Mouse (Mus musculus) heart, postnatal 10 days (tissue): ENCODE measurements around the gene Tmem259. TPM values are rescaled to one million over a fixed set of nuclear protein-coding genes. Genes with fewer than 3 reads are reported as not detected.

Experiments
- DNase-seq, 2 experiments: peaks; one replicate each; pipeline ENCODE4 v3.0.0; 2021
- intact Hi-C: fragments of 180-260 bp; cut with DNase I; formaldehyde crosslinking; loops from one replicate; pipeline ENCODE4 v1.15.1; 2025
- total RNA-seq, 2 experiments: library from RNA; stranded (reverse); gene quantifications; 2 replicates each; pipeline ENCODE4 v1.2.3; 2021

Gene Tmem259
- total RNA-seq, 2 experiments from 2014 or later: 126 to 132 TPM

DNA sequence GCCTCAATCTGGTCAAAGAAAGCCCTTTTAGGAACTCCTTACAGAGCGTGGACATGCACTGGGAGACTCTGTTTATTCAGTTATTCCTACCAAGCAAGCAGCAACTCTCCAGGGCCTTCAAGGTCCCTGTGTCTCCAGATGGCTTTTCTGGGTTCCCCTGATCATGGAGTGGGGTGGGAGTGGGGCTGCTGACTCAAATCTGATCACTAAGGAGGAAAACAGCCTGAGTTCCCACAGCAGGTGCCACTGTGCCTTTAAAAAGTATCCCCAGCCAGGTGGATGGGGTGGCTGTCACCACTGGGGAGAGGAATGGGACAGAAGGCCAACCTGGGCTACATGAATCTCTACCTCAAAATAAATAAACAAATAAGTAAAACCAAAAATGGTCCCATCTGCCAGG is 41.1 kb downstream of the Tmem259 start:
- intact Hi-C loops: no loop called here
- no peak for DNase-seq

DNA sequence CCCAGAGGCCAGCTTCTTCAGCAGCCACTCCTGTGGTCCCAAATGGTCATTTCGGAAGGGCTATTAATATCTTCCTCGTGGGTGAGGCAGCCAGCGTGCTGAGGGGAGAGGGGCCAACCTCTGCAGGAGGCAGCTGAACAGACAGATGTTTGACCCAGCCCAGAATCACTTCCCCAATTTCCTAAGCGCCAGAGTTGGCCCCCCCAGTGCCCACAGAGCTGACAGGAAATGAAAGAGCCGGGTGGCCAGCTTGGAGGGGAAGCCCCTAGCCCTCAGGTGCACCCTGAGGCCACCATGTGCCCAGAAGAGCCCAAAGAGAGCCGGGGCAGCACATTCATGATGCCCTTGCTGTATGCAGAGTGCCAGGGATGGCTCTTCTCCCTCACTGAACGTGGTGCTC is 43.4 kb downstream of the Tmem259 start:
- DNase-seq: peak; percentile 41 to 47

DNA sequence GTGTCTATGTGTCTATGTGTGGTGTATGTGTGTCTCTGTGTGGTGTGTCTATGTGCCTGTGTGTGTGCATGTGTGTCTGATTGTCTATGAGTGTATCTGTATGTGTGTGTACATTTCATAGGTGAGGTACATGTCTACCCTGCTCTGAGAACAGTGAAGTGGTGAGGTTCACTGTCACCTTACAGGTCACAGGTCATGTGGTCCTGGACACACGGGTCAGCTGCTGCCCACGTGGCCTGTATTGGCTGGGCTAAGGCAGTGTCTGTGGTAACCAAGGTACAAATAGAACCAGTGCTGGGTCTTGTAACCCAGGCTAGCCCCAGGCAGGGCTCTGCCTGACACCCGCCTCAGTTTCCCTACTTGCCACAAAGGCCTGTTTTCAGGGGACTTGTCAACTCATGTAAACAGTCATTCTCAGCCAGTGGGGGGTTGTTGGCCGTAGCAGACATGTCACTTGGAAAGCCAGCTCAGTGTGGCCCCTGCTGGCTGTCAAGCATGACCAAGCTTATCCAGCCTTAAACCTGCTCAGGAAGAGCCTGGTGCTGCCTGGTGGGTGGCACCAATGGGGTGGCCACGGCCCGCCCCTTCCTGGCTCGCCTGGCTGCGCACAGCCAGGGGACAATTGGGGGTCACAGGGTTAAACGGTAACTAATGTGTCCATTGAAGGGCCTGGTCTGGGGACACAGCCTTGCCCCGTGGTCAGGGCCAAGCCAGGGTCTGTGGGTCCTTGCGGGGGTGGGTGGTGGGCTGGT is 46.2 kb downstream of the Tmem259 start:
- no peak for DNase-seq
- intact Hi-C loops: no loop called here

More for the DNA sequence above, 43.4 kb downstream of the Tmem259 start:
- intact Hi-C loops: no loop called here

DNA sequence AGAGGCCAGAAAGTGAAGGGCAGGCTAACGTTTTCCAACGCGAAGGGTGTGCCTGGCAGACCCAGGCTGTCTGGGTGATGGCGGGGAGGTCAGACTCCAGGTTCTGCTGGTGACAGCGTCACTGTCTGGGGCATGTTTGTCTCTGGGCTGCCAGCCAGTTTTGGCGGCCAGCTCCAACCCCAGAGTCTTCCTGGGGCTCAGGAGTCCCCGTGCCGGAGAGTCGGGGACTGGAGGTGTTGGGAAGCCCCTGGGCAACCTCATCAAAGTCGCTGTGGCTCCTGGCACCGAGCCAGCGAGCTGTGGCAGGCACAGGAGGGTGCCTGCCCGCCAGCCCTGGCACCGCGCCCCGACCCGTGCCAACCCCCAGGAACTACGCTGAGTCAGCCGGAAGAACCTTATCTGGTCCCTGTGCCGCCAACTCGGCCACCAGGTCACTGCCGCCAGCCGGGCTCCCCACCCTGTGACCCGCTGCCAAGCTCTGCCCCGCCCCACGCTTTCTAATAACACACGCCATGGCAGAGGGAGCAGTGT is 47.2 kb downstream of the Tmem259 start:
- intact Hi-C loops: no loop called here
- peak; percentile 90 for DNase-seq

- no peak for DNase-seq
- intact Hi-C loops: no loop called here
Observed at GRCm38 (mm10) chr10:79936284-79936910, 47.7 kb downstream of the Tmem259 start.

GRCm38 (mm10) chr10:79934794-79935569 is 49.1 kb downstream of the Tmem259 start:
- no peak for DNase-seq
- intact Hi-C loops: no loop called here

- peak; percentile 92 to 93 for DNase-seq
- intact Hi-C loops: no loop called here
Observed at GRCm38 (mm10) chr10:79934272-79934721, 49.8 kb downstream of the Tmem259 start.

GRCm38 (mm10) chr10:79933861-79934260 is 50.3 kb downstream of the Tmem259 start:
- DNase-seq: no peak
- intact Hi-C loops: no loop called here

GRCm38 (mm10) chr10:79933145-79933679 is 50.9 kb downstream of the Tmem259 start:
- DNase-seq: no peak
- intact Hi-C loops: no loop called here

- DNase-seq: peak; percentile 81 to 86
- intact Hi-C loops: no loop called here
Observed at GRCm38 (mm10) chr10:79932736-79933135, 51.4 kb downstream of the Tmem259 start.

DNA sequence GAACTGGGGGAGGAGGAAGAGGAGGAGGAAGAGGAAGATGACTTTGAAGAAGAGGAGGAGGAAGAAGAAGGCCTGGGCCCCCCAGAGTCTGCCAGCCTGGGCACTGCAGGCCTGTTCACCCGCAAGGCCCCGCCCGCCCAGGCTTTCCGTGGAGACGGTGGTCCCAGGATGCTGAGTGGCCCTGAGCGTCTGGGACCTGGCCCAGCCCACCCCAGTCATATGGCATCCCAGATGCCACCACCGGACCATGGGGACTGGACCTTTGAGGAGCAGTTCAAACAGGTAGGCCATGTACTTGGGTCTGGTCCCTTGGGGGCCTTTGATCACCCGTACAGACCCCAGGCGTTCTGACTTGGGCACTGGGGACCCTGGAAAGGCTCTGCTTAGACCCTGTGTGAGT is 52.3 kb downstream of the Tmem259 start:
- intact Hi-C loops: no loop called here
- DNase-seq: no peak

GRCm38 (mm10) chr10:79930826-79931186 is 53.3 kb downstream of the Tmem259 start:
- intact Hi-C loops: no loop called here
- no peak for DNase-seq

GRCm38 (mm10) chr10:79929967-79930825 is 53.9 kb downstream of the Tmem259 start:
- DNase-seq: no peak
- intact Hi-C loops: no loop called here

GRCm38 (mm10) chr10:79928907-79929701 is 55.0 kb downstream of the Tmem259 start:
- intact Hi-C loops: no loop called here

DNA sequence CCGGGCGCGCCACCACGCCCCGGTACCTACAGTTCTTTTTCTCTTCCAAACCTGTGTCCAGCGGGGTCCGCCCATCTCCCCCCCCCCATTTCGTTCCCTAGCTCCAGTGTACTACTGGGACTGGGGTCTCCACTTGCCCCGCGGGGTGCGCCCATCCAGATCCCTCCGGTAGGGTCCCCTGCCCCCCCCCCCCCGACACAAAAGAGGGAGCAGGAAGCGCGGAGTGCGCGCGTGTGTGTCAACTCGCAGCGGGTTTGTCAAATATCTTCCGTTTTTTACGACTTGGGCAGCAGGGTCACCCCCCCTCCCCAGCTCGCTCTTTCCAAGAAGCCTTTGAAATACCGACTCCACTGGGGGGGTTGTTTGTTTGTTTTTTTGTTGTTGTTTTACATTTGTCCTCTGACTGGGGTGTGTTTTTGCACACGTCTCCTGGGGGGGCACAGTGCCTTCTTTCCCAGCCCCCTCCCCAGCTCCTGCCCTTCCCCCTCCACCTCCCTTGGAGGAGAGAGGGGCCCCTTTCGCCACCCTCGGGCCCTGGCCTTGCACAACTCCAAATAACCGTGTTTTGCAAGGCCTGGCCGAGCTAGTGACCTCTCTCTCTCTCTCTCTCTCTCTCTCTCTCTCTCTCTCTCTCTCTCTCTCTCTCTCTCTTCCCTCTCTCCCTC is 56.0 kb downstream of the Tmem259 start:
- intact Hi-C loops: no loop called here
- peak in 1 of 2 experiments; percentile 24 for DNase-seq

More at GRCm38 (mm10) chr10:79928907-79929701, 55.0 kb downstream of the Tmem259 start:
- DNase-seq: no peak

DNA sequence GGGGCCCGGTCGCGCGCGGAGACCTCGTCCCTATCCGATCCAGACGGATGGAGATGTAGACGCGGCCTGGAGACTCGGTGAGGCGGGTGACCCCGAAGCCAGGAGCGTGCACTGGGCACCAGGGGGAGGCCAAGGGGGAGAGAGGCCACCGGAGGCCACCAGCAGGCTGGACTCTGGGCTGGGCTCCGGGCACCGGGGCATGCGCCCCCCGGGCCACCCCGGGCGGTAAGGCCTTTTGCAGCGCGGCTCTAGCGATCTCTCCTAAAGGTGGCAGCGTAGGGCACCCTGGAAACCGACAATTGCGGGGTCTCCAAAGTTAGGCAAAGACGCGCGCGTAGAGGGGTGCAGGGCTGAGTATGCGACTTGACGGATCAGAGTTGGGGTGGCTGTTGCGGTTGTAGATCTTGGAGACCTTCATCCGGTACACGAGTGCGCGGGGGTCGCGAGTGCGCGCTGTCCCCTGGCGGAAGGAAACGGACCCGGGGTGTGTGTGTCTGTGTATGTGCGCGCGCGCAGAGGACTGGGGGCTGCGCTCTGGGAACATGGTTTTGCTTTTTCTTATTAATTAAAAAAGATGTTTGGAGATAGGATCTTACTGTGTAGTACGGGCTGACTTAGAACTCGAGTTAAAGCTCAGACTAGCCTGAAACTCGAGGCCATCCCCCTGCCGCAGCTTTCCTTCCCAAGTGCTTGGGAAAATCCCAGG is 56.7 kb downstream of the Tmem259 start:
- intact Hi-C loops: no loop called here

GRCm38 (mm10) chr10:79926491-79927323 is 57.4 kb downstream of the Tmem259 start, which contains the start of gene Arid3a:
Gene Arid3a, plus strand, starts transcription at chr10:79927043.
- intact Hi-C loops: no loop called here

More for the DNA sequence above, 56.7 kb downstream of the Tmem259 start:
- DNase-seq: peak; percentile 58 to 70

More at GRCm38 (mm10) chr10:79926491-79927323, 57.4 kb downstream of the Tmem259 start, which contains the start of gene Arid3a:
- DNase-seq: peak; percentile 92
